Mouse (Mus musculus) gastrocnemius, postnatal 36 days (tissue): Measurements from ENCODE around the gene Srsf10. TPM values are rescaled to one million over a fixed set of nuclear protein-coding genes. Genes with fewer than 3 reads are reported as not detected.

Experiments used
- DNase-seq, 2 experiments: peaks; one replicate each; pipeline ENCODE4 v3.0.0; 2022
- intact Hi-C: fragments of 180-260 bp; cut with DNase I; formaldehyde crosslinking; loops from one replicate; pipeline ENCODE4 v1.15.1; 2025
- total RNA-seq, 2 experiments: library from RNA; stranded (reverse); gene quantifications; 2 replicates each; pipeline ENCODE4 v1.2.3; 2021

Gene Srsf10
- total RNA-seq, 2 experiments from 2014 or later = 23.7 to 23.9 TPM

- DNase-seq = no peak
- intact Hi-C loops = no loop called here
Measured at GRCm38 (mm10) chr4:135909326-135910066, 53.9 kb downstream of the Srsf10 start.

- intact Hi-C loops = no loop called here
- DNase-seq = no peak
Measured at GRCm38 (mm10) chr4:135911531-135911930, 56.0 kb downstream of the Srsf10 start.

GRCm38 (mm10) chr4:135912164-135912563 is 56.6 kb downstream of the Srsf10 start:
- DNase-seq = no peak
- intact Hi-C loops = no loop called here

GRCm38 (mm10) chr4:135912835-135913234 is 57.3 kb downstream of the Srsf10 start:
- intact Hi-C loops = no loop called here
- no peak for DNase-seq

- intact Hi-C loops = no loop called here
Measured at GRCm38 (mm10) chr4:135913433-135913832, 57.9 kb downstream of the Srsf10 start.

GRCm38 (mm10) chr4:135918635-135919279 is 63.2 kb downstream of the Srsf10 start:
- no peak for DNase-seq
- intact Hi-C loops = no loop called here

More at GRCm38 (mm10) chr4:135913433-135913832, 57.9 kb downstream of the Srsf10 start:
- no peak for DNase-seq

- intact Hi-C loops = no loop called here
- DNase-seq = no peak
Measured at GRCm38 (mm10) chr4:135919280-135919639, 63.7 kb downstream of the Srsf10 start.

Other genes with a start within 250 kb of the Srsf10 start
- gene Ifnlr1, start 169.5 kb upstream of the Srsf10 start, total RNA-seq = under 1 TPM; 0.23 to 0.35 TPM
- not detected for gene Il22ra1, start 127.6 kb upstream of the Srsf10 start, total RNA-seq
- gene Myom3, start 96.0 kb upstream of the Srsf10 start, total RNA-seq = 10 to 100 TPM; 23.1 to 57.4 TPM
- 10 to 100 TPM; 25.4 to 31.2 TPM for gene Pnrc2, start 18.1 kb downstream of the Srsf10 start, total RNA-seq
- under 1 TPM; 0.07 to 0.08 TPM for gene Cnr2, start 39.6 kb downstream of the Srsf10 start, total RNA-seq
- 10 to 100 TPM; 16.4 to 18.7 TPM for gene Fuca1, start 65.0 kb downstream of the Srsf10 start, total RNA-seq
- 10 to 100 TPM; 38.7 to 39.0 TPM for gene Hmgcl, start 90.7 kb downstream of the Srsf10 start, total RNA-seq
- gene Gale, start 108.0 kb downstream of the Srsf10 start, total RNA-seq = under 1 TPM; 0.49 to 0.69 TPM
- gene Lypla2, start 116.9 kb downstream of the Srsf10 start, total RNA-seq = 10 to 100 TPM; 22.8 to 27.2 TPM
- gene Pithd1, start 131.5 kb downstream of the Srsf10 start, total RNA-seq = 10 to 100 TPM; 21.3 to 23.9 TPM
- gene Eloa, start 166.0 kb downstream of the Srsf10 start, total RNA-seq = 10 to 100 TPM; 50.3 to 60.4 TPM
- gene Rpl11, start 197.7 kb downstream of the Srsf10 start, total RNA-seq = 100 to 1,000 TPM; 188 to 251 TPM